Mouse (Mus musculus): Measurements from ENCODE around the gene Zfp408.

GRCm38 (mm10) chr2:91666386-91666910 lies 16.9 kb upstream of the Zfp408 start:
- no peak for TF ChIP-seq GATA1 (IDR thresholded peaks at IDR 0.05; ENCODE audit: low read length)
- TF ChIP-seq TAL1 (IDR thresholded peaks at IDR 0.05; ENCODE audit: low read length), result no peak
